Mouse (Mus musculus) liver, postnatal 0 days (tissue): ENCODE results near the gene Asic4. TPM values are rescaled to one million over a fixed set of nuclear protein-coding genes. Genes with fewer than 3 reads are reported as not detected.

Experiments used
- ATAC-seq: fragments of 200-750 bp; cut with Nextera tagmentation; 2 replicates; pipeline ENCODE4 v1.8.0; 2017; ENCODE audit warnings: mild to moderate bottlenecking, moderate library complexity
- DNase-seq: peaks from one replicate; pipeline ENCODE4 v3.0.0-alpha.2; 2016
- H3K27ac ChIP-seq: fragments of 300-500 bp; sonication (generic); 2 replicates; pipeline ENCODE4 v1.5.1; 2014; ENCODE audit warnings: antibody characterized with exemption, moderate library complexity, mild to moderate bottlenecking, low read depth
- H3K27me3 ChIP-seq: fragments of 300-500 bp; sonication (generic); 2 replicates; pipeline ENCODE4 v1.6.1; 2014; ENCODE audit warnings: low read length, control low read depth, mixed read lengths; ENCODE audit not compliant: insufficient read depth
- H3K36me3 ChIP-seq: fragments of 300-500 bp; sonication (generic); replicated peaks from 2 replicates; pipeline ENCODE4 v1.6.1; 2014; ENCODE audit warnings: mild to moderate bottlenecking, control low read depth, low read length, moderate library complexity, mixed read lengths; ENCODE audit not compliant: insufficient read depth
- H3K4me1 ChIP-seq: fragments of 300-500 bp; sonication (generic); 2 replicates; pipeline ENCODE4 v1.6.1; 2014; ENCODE audit warnings: antibody characterized with exemption, mild to moderate bottlenecking, control low read depth; ENCODE audit not compliant: insufficient read depth
- H3K4me2 ChIP-seq: fragments of 300-500 bp; sonication (generic); 2 replicates; pipeline ENCODE4 v1.6.1; 2014; ENCODE audit warnings: low read depth, mild to moderate bottlenecking, low read length, moderate library complexity, mixed read lengths
- H3K4me3 ChIP-seq: fragments of 300-500 bp; sonication (generic); 2 replicates; pipeline ENCODE4 v1.5.1; 2014; ENCODE audit warnings: low read depth, low read length
- H3K9ac ChIP-seq: fragments of 300-500 bp; sonication (generic); replicated peaks from 2 replicates; pipeline ENCODE4 v1.6.1; 2014; ENCODE audit warnings: mild to moderate bottlenecking, moderate library complexity
- H3K9me3 ChIP-seq: fragments of 300-500 bp; sonication (generic); 2 replicates; pipeline ENCODE4 v1.6.1; 2016; ENCODE audit warnings: mild to moderate bottlenecking, control low read depth, low read length, mixed read lengths
- CTCF ChIP-seq: sonication (generic); IDR thresholded peaks from 2 replicates; pipeline ENCODE4 v1.5.1; 2016; ENCODE audit warnings: antibody characterized with exemption, low read depth
- EP300 ChIP-seq: IDR thresholded peaks from 2 replicates; pipeline ENCODE4 v1.6.1; 2016; ENCODE audit warnings: antibody characterized with exemption, low read depth, mild to moderate bottlenecking
- WGBS: fragments of 180-500 bp; shearing (Covaris S2); extraction: QIAGEN DNeasy Blood & Tissue Kit; methylation state at CpG from one replicate; pipeline ENCODE4 v1.1.7; 2014; ENCODE audit not compliant: insufficient replicate concordance; 5-methylcytosine and 5-hydroxymethylcytosine counted together
- polyA plus RNA-seq: library from polyadenylated mRNA; unstranded; fragments of >200 nt; fragmentation: Nextera tagmentation; extraction: Ambion mirVana; gene quantifications from 2 replicates; pipeline ENCODE4 v1.2.1, GENCODE M21; 2015

Gene Asic4
- polyA plus RNA-seq, 1 experiment from 2014 or later = not detected

- 80% methylated on average over 9 of the region's 9 CpGs for WGBS
- Histone ChIP-seq H3K27me3 (peaks cover 12% of the 10 kb centered on the region; the same call in 1 of the 2 replicates), H3K9me3 (no peaks in the 10 kb centered on the region), H3K4me2 (no peak overlapping the region), H3K27ac (no peak overlapping the region), H3K4me3 (no peak overlapping the region), H3K4me1 (peaks cover 10% of the 10 kb centered on the region), H3K36me3 (0 out of 2 replicates have a peak, but pooled peaks cover 10% of the 10 kb centered on the region), H3K9ac (no peak overlapping the region)
- ATAC-seq (no peak), DNase-seq (peak; percentile 25)
- TF ChIP-seq EP300 (no peak), CTCF (no peak)
Observed at GRCm38 (mm10) chr1:75442171-75442570, 8.1 kb upstream of the Asic4 start.

GRCm38 (mm10) chr1:75442811-75443210 lies 7.4 kb upstream of the Asic4 start:
- H3K9ac ChIP-seq = no peak overlapping the region
- peaks cover 16% of the 10 kb centered on the region for H3K4me1 ChIP-seq
- H3K27me3 ChIP-seq = peaks cover 17% of the 10 kb centered on the region
- WGBS = 75% methylated on average over 8 of the region's 8 CpGs
- no peak overlapping the region for H3K4me3 ChIP-seq
- no peak overlapping the region for H3K27ac ChIP-seq
- no peaks in the 10 kb centered on the region for H3K9me3 ChIP-seq
- no peak for DNase-seq
- no peak overlapping the region for H3K4me2 ChIP-seq
- H3K36me3 ChIP-seq = 0 out of 2 replicates have a peak, but pooled peaks cover 10% of the 10 kb centered on the region
- ATAC-seq = no peak
- TF ChIP-seq CTCF (no peak), EP300 (no peak)

- 0 out of 2 replicates have a peak, but pooled peaks cover 7% of the 10 kb centered on the region for H3K36me3 ChIP-seq
- H3K4me1 ChIP-seq = peaks cover 20% of the 10 kb centered on the region
- no peak overlapping the region for H3K4me2 ChIP-seq
- H3K9me3 ChIP-seq = no peaks in the 10 kb centered on the region
- H3K4me3 ChIP-seq = no peak overlapping the region
- DNase-seq = no peak
- no peak overlapping the region for H3K9ac ChIP-seq
- H3K27ac ChIP-seq = no peak overlapping the region
- H3K27me3 ChIP-seq = peaks cover 23% of the 10 kb centered on the region
- no peak for TF ChIP-seq CTCF
- ATAC-seq = no peak
- WGBS = 60% methylated on average over 13 of the region's 13 CpGs
Observed at GRCm38 (mm10) chr1:75443247-75444024, 6.8 kb upstream of the Asic4 start.

- DNase-seq (no peak), ATAC-seq (no peak)
- no peak overlapping the region for H3K4me2 ChIP-seq
- H3K4me3 ChIP-seq = no peak overlapping the region
- no peak for TF ChIP-seq EP300
- no peak for TF ChIP-seq CTCF
- no peaks in the 10 kb centered on the region for H3K9me3 ChIP-seq
- H3K27me3 ChIP-seq = peaks cover 31% of the 10 kb centered on the region
- 43% methylated on average over 3 of the region's 3 CpGs for WGBS
- H3K36me3 ChIP-seq = 0 out of 2 replicates have a peak, but pooled peaks cover 7% of the 10 kb centered on the region
- peaks cover 24% of the 10 kb centered on the region for H3K4me1 ChIP-seq
- no peak overlapping the region for H3K27ac ChIP-seq
- no peak overlapping the region for H3K9ac ChIP-seq
Observed at GRCm38 (mm10) chr1:75444208-75444607, 6.0 kb upstream of the Asic4 start.

- WGBS = 8% methylated on average over 8 of the region's 9 CpGs
- Histone ChIP-seq H3K36me3 (0 out of 2 replicates have a peak, but pooled peaks cover 7% of the 10 kb centered on the region), H3K9ac (no peak overlapping the region), H3K9me3 (no peaks in the 10 kb centered on the region), H3K27ac (no peak overlapping the region), H3K4me1 (peaks cover 34% of the 10 kb centered on the region), H3K4me2 (peak overlapping the region; percentile 27), H3K27me3 (peaks cover 41% of the 10 kb centered on the region), H3K4me3 (no peak overlapping the region)
- peak; percentile 25 for ATAC-seq
- TF ChIP-seq CTCF (no peak), EP300 (no peak)
- DNase-seq = no peak
Observed at GRCm38 (mm10) chr1:75445141-75445701, 5.0 kb upstream of the Asic4 start.

- H3K27me3 ChIP-seq = peaks cover 49% of the 10 kb centered on the region
Observed at GRCm38 (mm10) chr1:75445751-75446611, 4.3 kb upstream of the Asic4 start.

More at GRCm38 (mm10) chr1:75445751-75446611, 4.3 kb upstream of the Asic4 start:
- WGBS = 3% methylated on average over 22 of the region's 22 CpGs
- Histone ChIP-seq H3K9me3 (no peaks in the 10 kb centered on the region), H3K4me3 (peak overlapping the region; percentile 11; the same call in 1 of the 2 replicates), H3K36me3 (0 out of 2 replicates have a peak, but pooled peaks cover 7% of the 10 kb centered on the region), H3K4me2 (peak overlapping the region; percentile 63), H3K4me1 (peaks cover 39% of the 10 kb centered on the region), H3K27ac (no peak overlapping the region), H3K9ac (no peak overlapping the region)
- ATAC-seq (peak; percentile 74), DNase-seq (peak; percentile 87)
- no peak for TF ChIP-seq EP300
- TF ChIP-seq CTCF = peak; percentile 95
